Mouse (Mus musculus): ENCODE measurements around the gene Kcnk18.
A peak's percentile ranks its signal among the peaks of the same experiment; 100 is the strongest.

Gene Kcnk18

GRCm38 (mm10) chr19:59218991-59219390 lies at the start of gene Kcnk18:
Gene Kcnk18 (plus strand): TSS chr19:59219214.
- no peak for DNase-seq (ENCODE audit: low read depth, low spot score)

GRCm38 (mm10) chr19:59169936-59170765 lies 48.9 kb upstream of the Kcnk18 start, which contains the start of gene Vax1:
Gene Vax1 (minus strand): TSS chr19:59170056.
- DNase-seq (ENCODE audit: low read depth, low spot score), result no peak

GRCm38 (mm10) chr19:59170766-59171095 lies 48.3 kb upstream of the Kcnk18 start:
- DNase-seq (ENCODE audit: low read depth, low spot score), result no peak

- DNase-seq (ENCODE audit: low read depth, low spot score), result no peak
These were observed 47.7 kb upstream of the Kcnk18 start for GRCm38 (mm10) chr19:59171151-59171870.

- DNase-seq (ENCODE audit: low read depth, low spot score), result no peak
These were observed 47.2 kb upstream of the Kcnk18 start for GRCm38 (mm10) chr19:59171871-59172245.

- no peak for DNase-seq (ENCODE audit: low read depth, low spot score)
These were observed 46.2 kb upstream of the Kcnk18 start for GRCm38 (mm10) chr19:59172781-59173180.

GRCm38 (mm10) chr19:59173341-59174015 lies 45.5 kb upstream of the Kcnk18 start:
- DNase-seq (ENCODE audit: low read depth, low spot score), result no peak

- DNase-seq (ENCODE audit: low read depth, low spot score), result no peak
These were observed 35.0 kb upstream of the Kcnk18 start for GRCm38 (mm10) chr19:59184000-59184399.

GRCm38 (mm10) chr19:59188981-59189380 lies 30.0 kb upstream of the Kcnk18 start:
- no peak for DNase-seq (ENCODE audit: low read depth, low spot score)

- DNase-seq (ENCODE audit: low read depth, low spot score), result no peak
These were observed 28.4 kb upstream of the Kcnk18 start for GRCm38 (mm10) chr19:59190431-59191122.

- DNase-seq (ENCODE audit: low read depth, low spot score), result no peak
These were observed 27.9 kb upstream of the Kcnk18 start for GRCm38 (mm10) chr19:59191123-59191505.

- no peak for DNase-seq (ENCODE audit: low read depth, low spot score)
These were observed 26.5 kb upstream of the Kcnk18 start for GRCm38 (mm10) chr19:59192491-59192890.

GRCm38 (mm10) chr19:59193456-59193855 lies 25.6 kb upstream of the Kcnk18 start:
- DNase-seq (ENCODE audit: low read depth, low spot score), result no peak

GRCm38 (mm10) chr19:59193986-59194820 lies 24.8 kb upstream of the Kcnk18 start:
- DNase-seq (ENCODE audit: low read depth, low spot score), result no peak

GRCm38 (mm10) chr19:59195181-59195770 lies 23.7 kb upstream of the Kcnk18 start:
- DNase-seq (ENCODE audit: low read depth, low spot score), result no peak

GRCm38 (mm10) chr19:59196111-59196666 lies 22.8 kb upstream of the Kcnk18 start:
- no peak for DNase-seq (ENCODE audit: low read depth, low spot score)

GRCm38 (mm10) chr19:59198161-59198560 lies 20.9 kb upstream of the Kcnk18 start:
- DNase-seq (ENCODE audit: low read depth, low spot score), result no peak

GRCm38 (mm10) chr19:59208475-59208874 lies 10.5 kb upstream of the Kcnk18 start:
- DNase-seq (ENCODE audit: low read depth, low spot score), result peak; percentile 61

- DNase-seq (ENCODE audit: low read depth, low spot score), result no peak
These were observed 10.0 kb upstream of the Kcnk18 start for GRCm38 (mm10) chr19:59208986-59209385.

- DNase-seq (ENCODE audit: low read depth, low spot score), result no peak
These were observed 2.1 kb upstream of the Kcnk18 start for GRCm38 (mm10) chr19:59216891-59217290.

Data from brain, embryonic 18.5 days (tissue).